Mouse (Mus musculus): ENCODE measurements at regions not wholly inside any gene's neighbourhood (a gene's known extent, or its start where the extent isn't known, plus 50 kb on each side); places are given as distances from the start of the nearest gene placed in this dataset.

DNA sequence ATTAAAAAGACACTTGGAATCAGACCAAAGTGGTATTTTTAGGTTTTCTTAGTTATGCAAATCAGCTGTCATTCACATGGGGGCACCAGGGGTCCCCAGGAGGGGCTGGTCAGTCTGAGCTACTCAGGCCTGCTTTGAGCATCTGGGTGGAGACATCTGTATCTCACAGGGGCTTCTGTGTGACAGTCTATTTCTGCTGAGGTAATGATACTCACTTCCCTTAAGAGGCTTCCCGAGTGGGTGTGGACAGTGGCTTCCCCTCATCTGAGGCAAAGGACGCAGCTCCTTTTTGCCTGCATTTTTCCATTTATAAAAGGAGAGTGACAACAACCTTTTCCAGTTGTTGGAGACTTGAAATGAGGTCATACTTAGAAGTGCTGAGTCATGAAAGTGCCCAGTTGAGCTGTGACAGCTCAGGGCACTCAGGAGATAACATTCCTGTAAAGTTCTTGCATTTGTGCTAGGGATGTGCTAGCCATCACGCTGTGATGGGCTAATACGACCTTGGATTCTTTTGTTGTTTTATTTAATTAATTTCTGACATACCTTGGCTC is 136.7 kb downstream of the Kcnrg start:
- DNase-seq (ENCODE audit: low read depth, low spot score) = no peak
- Histone ChIP-seq H3K9me3 (ENCODE audit: control insufficient read depth, insufficient read depth, low read depth, low read length) (no peaks in the 10 kb centered on the region), H3K4me3 (ENCODE audit: insufficient read depth in 1 of 2, low read depth in 1 of 2, low read length in 2 of 2, poor library complexity in 1 of 2, severe bottlenecking in 1 of 2) (no peak overlapping the region), H3K9ac (ENCODE audit: insufficient read depth, low read depth, low read length, poor library complexity, severe bottlenecking) (no peak overlapping the region), H3K4me1 (ENCODE audit: control insufficient read depth in 2 of 2, insufficient read depth in 2 of 2, low read length in 2 of 2, poor library complexity in 1 of 2) (peaks cover 0 to 7% of the 10 kb centered on the region in 2 experiments; a peak in 1 of 4 replicates), H3K27ac (ENCODE audit: insufficient read depth, low read depth, low read length, poor library complexity, severe bottlenecking) (no peak overlapping the region), H3K36me3 (ENCODE audit: control insufficient read depth, insufficient read depth, low read length, poor library complexity, severe bottlenecking) (no peaks in the 10 kb centered on the region)
- in situ Hi-C loops (cut with MboI; ENCODE audit: low sequenced_read_pairs in 2 of 2, unreplicated experiment in 2 of 2) = no loop called here
- TF ChIP-seq MAFK (IDR thresholded peaks at IDR 0.05; ENCODE audit: insufficient read depth, low read depth, low read length) (peak; percentile 93), ZNF384 (IDR thresholded peaks at IDR 0.05; ENCODE audit: low read depth, low read length) (no peak)

DNA sequence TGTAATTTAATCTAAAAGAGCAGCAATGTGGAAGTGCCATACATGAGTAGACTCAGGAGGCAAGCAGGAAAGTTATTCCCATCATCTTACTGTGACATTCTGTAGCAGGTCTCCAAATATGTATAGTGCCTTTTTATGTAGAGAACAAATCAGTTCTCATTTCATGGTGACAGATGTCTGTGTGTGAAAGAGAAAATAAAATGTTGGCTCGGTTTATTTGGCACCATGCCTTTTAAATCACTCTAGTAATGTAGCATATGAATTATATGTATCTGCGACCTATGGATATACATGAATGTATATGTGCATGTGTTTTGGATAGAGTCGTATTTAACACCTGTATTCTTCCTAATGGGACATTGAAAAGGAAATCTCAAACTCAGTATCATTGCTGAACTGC is 146.2 kb downstream of the Kcnrg start:
- Histone ChIP-seq H3K4me3 (ENCODE audit: insufficient read depth in 1 of 2, low read depth in 1 of 2, low read length in 2 of 2, poor library complexity in 1 of 2, severe bottlenecking in 1 of 2) (no peak overlapping the region), H3K27ac (ENCODE audit: insufficient read depth, low read depth, low read length, poor library complexity, severe bottlenecking) (no peak overlapping the region), H3K9ac (ENCODE audit: insufficient read depth, low read depth, low read length, poor library complexity, severe bottlenecking) (no peak overlapping the region), H3K9me3 (ENCODE audit: control insufficient read depth, insufficient read depth, low read depth, low read length) (no peaks in the 10 kb centered on the region), H3K4me1 (ENCODE audit: control insufficient read depth in 2 of 2, insufficient read depth in 2 of 2, low read length in 2 of 2, poor library complexity in 1 of 2) (peaks cover 0 to 6% of the 10 kb centered on the region in 2 experiments; a peak in 1 of 4 replicates), H3K36me3 (ENCODE audit: control insufficient read depth, insufficient read depth, low read length, poor library complexity, severe bottlenecking) (no peaks in the 10 kb centered on the region)
- no peak for DNase-seq (ENCODE audit: low read depth, low spot score)
- in situ Hi-C loops (cut with MboI; ENCODE audit: low sequenced_read_pairs in 2 of 2, unreplicated experiment in 2 of 2) = no loop called here
- TF ChIP-seq MAFK (IDR thresholded peaks at IDR 0.05; ENCODE audit: insufficient read depth, low read depth, low read length) = no peak
- no peak for TF ChIP-seq HCFC1 (IDR thresholded peaks at IDR 0.05; ENCODE audit: borderline replicate concordance, insufficient read depth, low read length)
- TF ChIP-seq CHD2 (IDR thresholded peaks at IDR 0.05; ENCODE audit: low read depth, low read length) = no peak
- TF ChIP-seq ZC3H11A (IDR thresholded peaks at IDR 0.05; ENCODE audit: borderline replicate concordance, low read depth, low read length) = no peak
- no peak for TF ChIP-seq ZNF384 (IDR thresholded peaks at IDR 0.05; ENCODE audit: low read depth, low read length)

GRCm38 (mm10) chr14:61756651-61757050 is 149.4 kb downstream of the Kcnrg start:
- H3K27ac ChIP-seq (ENCODE audit: insufficient read depth, low read depth, low read length, poor library complexity, severe bottlenecking) = no peak overlapping the region
- H3K9ac ChIP-seq (ENCODE audit: insufficient read depth, low read depth, low read length, poor library complexity, severe bottlenecking) = no peak overlapping the region
- TF ChIP-seq ZC3H11A (IDR thresholded peaks at IDR 0.05; ENCODE audit: borderline replicate concordance, low read depth, low read length) (no peak), ZNF384 (IDR thresholded peaks at IDR 0.05; ENCODE audit: low read depth, low read length) (no peak), HCFC1 (IDR thresholded peaks at IDR 0.05; ENCODE audit: borderline replicate concordance, insufficient read depth, low read length) (no peak), CHD2 (IDR thresholded peaks at IDR 0.05; ENCODE audit: low read depth, low read length) (no peak), MAFK (IDR thresholded peaks at IDR 0.05; ENCODE audit: insufficient read depth, low read depth, low read length) (no peak)
- no peaks in the 10 kb centered on the region for H3K36me3 ChIP-seq (ENCODE audit: control insufficient read depth, insufficient read depth, low read length, poor library complexity, severe bottlenecking)
- H3K4me1 ChIP-seq (ENCODE audit: control insufficient read depth in 2 of 2, insufficient read depth in 2 of 2, low read length in 2 of 2, poor library complexity in 1 of 2) = peaks cover 2 to 6% of the 10 kb centered on the region in 2 experiments; a peak in 1 of 4 replicates
- H3K4me3 ChIP-seq (ENCODE audit: insufficient read depth in 1 of 2, low read depth in 1 of 2, low read length in 2 of 2, poor library complexity in 1 of 2, severe bottlenecking in 1 of 2) = no peak overlapping the region
- DNase-seq (ENCODE audit: low read depth, low spot score) = no peak
- in situ Hi-C loops (cut with MboI; ENCODE audit: low sequenced_read_pairs in 2 of 2, unreplicated experiment in 2 of 2) = no loop called here
- no peaks in the 10 kb centered on the region for H3K9me3 ChIP-seq (ENCODE audit: control insufficient read depth, insufficient read depth, low read depth, low read length)

DNA sequence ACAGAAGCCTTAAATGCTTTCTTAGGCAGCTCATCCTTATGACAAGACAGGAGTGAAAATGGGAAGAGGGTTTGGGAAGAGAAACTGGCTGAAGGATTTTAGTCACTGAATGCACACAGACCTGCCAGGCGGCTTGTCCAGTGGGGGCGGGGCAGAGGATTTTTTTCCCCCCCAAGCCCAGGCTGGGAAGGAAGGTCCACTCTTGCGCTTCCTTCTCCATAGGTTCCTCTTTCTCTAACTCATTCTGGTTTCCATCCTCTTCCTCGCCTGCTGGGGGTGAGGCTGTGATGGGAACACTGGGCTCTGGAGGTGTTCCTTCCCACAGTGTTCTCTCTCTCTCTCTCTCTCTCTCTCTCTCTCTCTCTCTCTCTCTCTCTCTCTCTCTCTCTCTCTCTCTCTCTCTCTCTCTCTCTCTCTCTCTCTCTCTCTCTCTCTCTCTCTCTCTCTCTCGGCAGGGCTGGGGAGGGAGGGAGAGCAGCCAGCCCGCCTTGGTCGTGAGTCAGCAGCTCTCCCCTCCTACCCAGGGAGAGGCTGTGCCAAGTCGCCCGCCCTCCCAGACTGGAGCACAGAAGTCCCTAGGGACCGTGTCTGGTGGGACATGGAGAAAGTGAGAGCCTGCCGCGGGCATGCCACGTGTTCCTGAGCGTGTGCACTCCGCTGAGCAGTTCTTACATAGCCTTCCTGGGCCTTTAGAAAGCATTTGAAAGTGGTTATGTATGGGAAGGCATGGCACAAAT is 150.0 kb downstream of the Kcnrg start:
- in situ Hi-C loops (cut with MboI; ENCODE audit: low sequenced_read_pairs in 2 of 2, unreplicated experiment in 2 of 2) = no loop called here
- H3K4me1 ChIP-seq (ENCODE audit: control insufficient read depth in 2 of 2, insufficient read depth in 2 of 2, low read length in 2 of 2, poor library complexity in 1 of 2) = peaks cover 2 to 6% of the 10 kb centered on the region in 2 experiments; a peak in 1 of 4 replicates
- no peak for DNase-seq (ENCODE audit: low read depth, low spot score)
- H3K36me3 ChIP-seq (ENCODE audit: control insufficient read depth, insufficient read depth, low read length, poor library complexity, severe bottlenecking) = no peaks in the 10 kb centered on the region
- H3K9me3 ChIP-seq (ENCODE audit: control insufficient read depth, insufficient read depth, low read depth, low read length) = no peaks in the 10 kb centered on the region
- no peak overlapping the region for H3K9ac ChIP-seq (ENCODE audit: insufficient read depth, low read depth, low read length, poor library complexity, severe bottlenecking)
- TF ChIP-seq CHD2 (IDR thresholded peaks at IDR 0.05; ENCODE audit: low read depth, low read length) (no peak), MAFK (IDR thresholded peaks at IDR 0.05; ENCODE audit: insufficient read depth, low read depth, low read length) (no peak), HCFC1 (IDR thresholded peaks at IDR 0.05; ENCODE audit: borderline replicate concordance, insufficient read depth, low read length) (no peak), ZNF384 (IDR thresholded peaks at IDR 0.05; ENCODE audit: low read depth, low read length) (no peak), ZC3H11A (IDR thresholded peaks at IDR 0.05; ENCODE audit: borderline replicate concordance, low read depth, low read length) (no peak)
- no peak overlapping the region for H3K4me3 ChIP-seq (ENCODE audit: insufficient read depth in 1 of 2, low read depth in 1 of 2, low read length in 2 of 2, poor library complexity in 1 of 2, severe bottlenecking in 1 of 2)
- H3K27ac ChIP-seq (ENCODE audit: insufficient read depth, low read depth, low read length, poor library complexity, severe bottlenecking) = no peak overlapping the region

Data from ES-E14 (cell line).